Mouse (Mus musculus) spleen, adult 2 months (tissue): ENCODE results near the gene Olfr713. TPM values are rescaled to one million over a fixed set of nuclear protein-coding genes. Genes with fewer than 3 reads are reported as not detected.

Experiments used
- DNase-seq, 2 experiments: peaks; one replicate each; pipeline versions ENCODE4 v3.0.0 to v3.0.0-alpha.2; 2012 to 2021; ENCODE audit warnings: low spot score in 2 of 2, low read depth in 1 of 2
- H3K27ac ChIP-seq: fragments of 200-500 bp; 2 replicates; pipeline ENCODE4 v1.5.1; 2012; ENCODE audit warnings: low read length, inconsistent platforms; ENCODE audit not compliant: insufficient read depth
- H3K27me3 ChIP-seq: fragments of 200-500 bp; 2 replicates; pipeline ENCODE4 v1.6.1; 2012; ENCODE audit warnings: mild to moderate bottlenecking, moderate library complexity, low read length, inconsistent platforms; ENCODE audit not compliant: control insufficient read depth, insufficient read depth
- H3K36me3 ChIP-seq: fragments of 200-500 bp; 2 replicates; pipeline ENCODE4 v1.6.1; 2012; ENCODE audit warnings: mild to moderate bottlenecking, low read length, inconsistent platforms; ENCODE audit not compliant: control insufficient read depth, insufficient read depth
- H3K4me1 ChIP-seq: fragments of 200-500 bp; 2 replicates; pipeline ENCODE4 v1.6.1; 2011; ENCODE audit warnings: inconsistent platforms; ENCODE audit not compliant: control insufficient read depth, insufficient read depth, insufficient read length
- H3K4me3 ChIP-seq: fragments of 200-500 bp; 2 replicates; pipeline ENCODE4 v1.5.1; 2011; ENCODE audit warnings: mild to moderate bottlenecking, inconsistent platforms; ENCODE audit not compliant: insufficient read depth, insufficient read length; ENCODE audit errors: extremely low read depth
- CTCF ChIP-seq: fragments of 200-500 bp; IDR thresholded peaks from 2 replicates; pipeline ENCODE4 v1.5.1; 2011; ENCODE audit warnings: mild to moderate bottlenecking, inconsistent platforms; ENCODE audit not compliant: insufficient read depth, insufficient read length, insufficient replicate concordance; ENCODE audit errors: extremely low read depth
- POLR2A ChIP-seq: fragments of 200-500 bp; IDR thresholded peaks from 2 replicates; pipeline ENCODE4 v1.6.1; 2011; ENCODE audit warnings: low read depth, low read length, inconsistent platforms
- WGBS: fragments of 180-500 bp; shearing (Covaris S2); methylation state at CpG from one replicate; pipeline ENCODE4 v1.1.7; 2018; 5-methylcytosine and 5-hydroxymethylcytosine counted together
- polyA plus RNA-seq: library from polyadenylated mRNA; depleted of rRNA; stranded (reverse); fragments of >200 nt; gene quantifications from 2 replicates; pipeline ENCODE4 v1.2.3, GENCODE M21; 2012; rRNA removed

Gene Olfr713
- polyA plus RNA-seq, 1 experiment, result not detected

DNA sequence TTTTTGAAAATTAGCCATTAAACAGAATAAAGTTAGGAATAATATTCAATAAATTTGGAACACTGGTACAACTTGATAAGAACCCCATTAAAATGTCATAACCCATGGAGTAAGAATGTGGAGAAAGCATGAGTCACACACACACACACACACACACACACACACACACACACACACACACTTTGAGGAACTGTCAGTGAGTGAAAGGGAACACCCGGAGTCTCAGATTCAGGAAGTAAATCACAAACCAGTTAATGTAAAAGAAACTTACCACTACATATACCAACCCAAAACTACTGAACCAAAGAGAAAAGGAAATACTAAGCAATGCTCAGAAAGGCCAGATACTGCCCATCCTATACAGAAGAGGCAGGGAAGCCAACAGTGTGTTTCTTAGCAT, 13.4 kb downstream of the Olfr713 start:
- no peak for TF ChIP-seq POLR2A
- TF ChIP-seq CTCF, result no peak
- 13% methylated on average over 1 of the region's 1 CpGs for WGBS
- H3K27me3 ChIP-seq, result no peaks in the 10 kb centered on the region
- H3K4me3 ChIP-seq, result no peak overlapping the region
- H3K36me3 ChIP-seq, result no peaks in the 10 kb centered on the region
- H3K4me1 ChIP-seq, result no peaks in the 10 kb centered on the region
- no peak for DNase-seq
- H3K27ac ChIP-seq, result no peak overlapping the region

DNA sequence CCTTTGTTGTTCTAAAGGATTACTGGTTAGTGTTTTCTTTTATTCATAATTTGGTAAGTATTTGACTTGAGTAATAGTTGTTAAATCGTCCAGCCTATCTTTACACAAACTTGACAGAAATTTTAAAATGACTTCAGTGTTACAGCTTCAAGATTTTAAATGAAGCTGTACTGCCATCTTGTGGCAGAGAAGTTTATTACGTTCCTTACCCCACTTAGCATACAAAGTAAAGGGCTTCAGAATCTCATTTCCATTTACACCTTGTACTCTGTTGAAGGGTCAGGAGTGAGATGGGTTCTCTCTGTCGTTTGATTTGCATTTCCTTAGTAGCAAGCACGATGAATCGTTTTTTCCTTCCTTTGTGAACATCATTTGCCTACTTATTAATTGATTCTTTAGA, 14.9 kb downstream of the Olfr713 start:
- Histone ChIP-seq H3K36me3 (no peaks in the 10 kb centered on the region), H3K4me1 (no peaks in the 10 kb centered on the region), H3K4me3 (no peak overlapping the region), H3K27ac (no peak overlapping the region), H3K27me3 (no peaks in the 10 kb centered on the region)
- peak in 1 of 2 experiments; percentile 21 for DNase-seq
- WGBS, result 2% methylated on average over 5 of the region's 5 CpGs
- TF ChIP-seq POLR2A, result no peak
- TF ChIP-seq CTCF, result no peak

DNA sequence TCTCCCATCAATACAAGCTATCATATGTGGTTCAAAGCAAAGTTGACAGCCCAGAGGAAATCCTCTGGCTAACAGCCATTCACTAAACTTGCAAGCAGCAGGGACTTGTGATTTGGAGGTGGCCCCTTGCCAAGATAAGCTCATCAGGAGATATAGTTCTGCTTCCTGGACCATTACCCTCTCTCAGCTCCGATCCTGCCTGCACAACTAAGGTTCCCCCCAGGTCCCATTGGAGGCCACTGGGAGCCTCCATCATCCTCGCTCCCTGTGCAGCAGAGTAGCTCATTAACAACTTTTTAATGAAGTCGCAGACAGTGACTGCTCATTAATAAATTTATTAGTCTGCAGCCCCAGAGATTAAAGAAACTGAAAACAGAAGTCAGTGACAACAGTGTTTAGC, 16.6 kb downstream of the Olfr713 start:
- Histone ChIP-seq H3K36me3 (no peaks in the 10 kb centered on the region), H3K27ac (no peak overlapping the region), H3K27me3 (no peaks in the 10 kb centered on the region), H3K4me1 (no peaks in the 10 kb centered on the region), H3K4me3 (no peak overlapping the region)
- TF ChIP-seq POLR2A (no peak), CTCF (no peak)
- no peak for DNase-seq
- WGBS, result 38% methylated on average over 3 of the region's 3 CpGs

DNA sequence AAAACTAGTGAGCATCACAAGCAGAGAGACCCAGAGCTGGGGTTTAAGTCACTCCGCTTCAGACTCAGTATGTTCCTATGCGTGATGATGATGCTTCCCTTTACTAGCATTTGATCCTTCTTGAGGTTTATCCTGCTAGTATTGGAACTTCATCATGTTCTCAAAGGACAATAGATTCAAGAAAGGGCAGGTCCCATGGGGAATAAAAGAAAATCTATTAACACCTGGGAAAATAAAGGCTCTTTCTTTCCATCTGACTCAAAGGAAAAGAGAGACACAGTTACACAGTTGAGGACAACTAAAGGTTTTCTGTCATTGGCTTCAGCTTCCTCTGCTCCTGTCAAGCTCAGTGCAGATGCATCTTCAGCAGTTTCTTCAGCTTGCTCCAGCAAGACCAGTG, 39.7 kb downstream of the Olfr713 start, which contains the start of gene Olfr714:
Olfr714 (plus strand) TSS at position 301 of the 400 bp plus-strand sequence.
- DNase-seq, result no peak
- no peaks in the 10 kb centered on the region for H3K4me1 ChIP-seq
- no peaks in the 10 kb centered on the region for H3K27me3 ChIP-seq
- 89% methylated on average over 2 of the region's 2 CpGs for WGBS
- TF ChIP-seq POLR2A (no peak), CTCF (no peak)
- H3K27ac ChIP-seq, result no peak within 1 kb of the TSS
- H3K4me3 ChIP-seq, result no peak within 1 kb of the TSS
- H3K36me3 ChIP-seq, result no peaks in the 10 kb centered on the region

Other genes with a start within 250 kb of the Olfr713 start
- gene Olfr699, start 238.0 kb upstream of the Olfr713 start, polyA plus RNA-seq, result not detected in 2 replicates
- not detected in 2 replicates for gene Olfr700, start 222.3 kb upstream of the Olfr713 start, polyA plus RNA-seq
- not detected in 2 replicates for gene Olfr701, start 217.0 kb upstream of the Olfr713 start, polyA plus RNA-seq
- not detected in 2 replicates for gene Olfr702, start 197.3 kb upstream of the Olfr713 start, polyA plus RNA-seq
- not detected in 2 replicates for gene Olfr703, start 187.8 kb upstream of the Olfr713 start, polyA plus RNA-seq
- not detected in 2 replicates for gene Olfr704, start 168.0 kb upstream of the Olfr713 start, polyA plus RNA-seq
- not detected in 2 replicates for gene Olfr705, start 154.3 kb upstream of the Olfr713 start, polyA plus RNA-seq
- not detected in 2 replicates for gene Olfr706, start 143.0 kb upstream of the Olfr713 start, polyA plus RNA-seq
- not detected in 2 replicates for gene Olfr707, start 129.9 kb upstream of the Olfr713 start, polyA plus RNA-seq
- gene Olfr1532-ps1, start 123.2 kb upstream of the Olfr713 start, polyA plus RNA-seq, result not detected in 2 replicates
- not detected in 2 replicates for gene Olfr709-ps1, start 99.0 kb upstream of the Olfr713 start, polyA plus RNA-seq
- not detected in 2 replicates for gene Olfr710, start 82.9 kb upstream of the Olfr713 start, polyA plus RNA-seq
- not detected in 2 replicates for gene Olfr6, start 67.2 kb upstream of the Olfr713 start, polyA plus RNA-seq
- not detected in 2 replicates for gene Olfr711, start 55.7 kb upstream of the Olfr713 start, polyA plus RNA-seq
- not detected in 2 replicates for gene Olfr2, start 25.1 kb upstream of the Olfr713 start, polyA plus RNA-seq
- gene Olfr714, start 39.8 kb downstream of the Olfr713 start, polyA plus RNA-seq, result not detected in 2 replicates
- gene Olfr17, start 62.0 kb downstream of the Olfr713 start, polyA plus RNA-seq, result not detected in 2 replicates
- gene Olfr715b, start 79.2 kb downstream of the Olfr713 start, polyA plus RNA-seq, result not detected in 2 replicates
- not detected in 2 replicates for gene Olfr715, start 99.9 kb downstream of the Olfr713 start, polyA plus RNA-seq
- gene Olfr716, start 107.2 kb downstream of the Olfr713 start, polyA plus RNA-seq, result not detected in 2 replicates
- gene Nlrp14, start 135.8 kb downstream of the Olfr713 start, polyA plus RNA-seq, result not detected in 2 replicates
- not detected in 2 replicates for gene Rbmxl2, start 178.3 kb downstream of the Olfr713 start, polyA plus RNA-seq